8 mouse cellular contexts compared by ENCODE assay signal in genomic region chr11:11808035-11808819, GRCm38 (mm10). TPM values are rescaled to one million over a fixed set of nuclear protein-coding genes. Genes with fewer than 3 reads are reported as not detected.
DNase-seq lines count a peak whose midpoint lies in the region; ATAC-seq and TF ChIP-seq lines count a peak whose summit lies in the region.

No protein-coding gene starts in this region.

- intact Hi-C loops in left cerebral cortex, postnatal 10 days (cut with DNase I), result no loop called here

- no peak for TF ChIP-seq POLR2A in liver, adult 2 months (IDR thresholded peaks at IDR 0.05; ENCODE audit: extremely low read depth, insufficient read depth, low read length)

- no peaks in the 10 kb centered on the region for H3K36me3 ChIP-seq in liver, adult 2 months (ENCODE audit: control insufficient read depth, insufficient read depth, low read length)
- H3K36me3 ChIP-seq in embryonic facial prominence, embryonic 10.5 days (replicated peaks), result peaks cover 31% of the 10 kb centered on the region
- H3K36me3 ChIP-seq in hindbrain, postnatal 0 days (ENCODE audit: insufficient read depth, low read length), result no peaks in the 10 kb centered on the region
- H3K36me3 ChIP-seq in neural tube, embryonic 13.5 days, result 0 out of 2 replicates have a peak, but pooled peaks cover 3% of the 10 kb centered on the region

- H3K4me1 ChIP-seq in liver, adult 2 months (ENCODE audit: control insufficient read depth, insufficient read depth, low read length), result peaks cover 2% of the 10 kb centered on the region; the same call in 1 of the 2 replicates
- H3K4me1 ChIP-seq in embryonic facial prominence, embryonic 10.5 days, result peaks cover 43% of the 10 kb centered on the region
- H3K4me1 ChIP-seq in hindbrain, postnatal 0 days (ENCODE audit: insufficient read depth, low read length), result no peaks in the 10 kb centered on the region
- peaks cover 17% of the 10 kb centered on the region for H3K4me1 ChIP-seq in neural tube, embryonic 13.5 days (replicated peaks)

- H3K4me2 ChIP-seq in hindbrain, postnatal 0 days (ENCODE audit: low read depth, low read length), result peak overlapping the region; percentile 78
- H3K4me2 ChIP-seq in neural tube, embryonic 13.5 days, result peak overlapping the region; percentile 70

- no peak overlapping the region for H3K27ac ChIP-seq in liver, adult 2 months (replicated peaks; ENCODE audit: insufficient read depth, low read depth, low read length)
- peak overlapping the region; percentile 99 for H3K27ac ChIP-seq in embryonic facial prominence, embryonic 10.5 days (replicated peaks)
- peak overlapping the region; percentile 90; the same call in 1 of the 2 replicates for H3K27ac ChIP-seq in hindbrain, postnatal 0 days
- H3K27ac ChIP-seq in neural tube, embryonic 13.5 days (replicated peaks), result peak overlapping the region; percentile 94; the same call in 1 of the 2 replicates

- peak overlapping the region; percentile 74 for H3K4me3 ChIP-seq in liver, adult 2 months (ENCODE audit: insufficient read depth, low read depth, low read length)
- peak overlapping the region; percentile 71 for H3K4me3 ChIP-seq in embryonic facial prominence, embryonic 10.5 days
- H3K4me3 ChIP-seq in hindbrain, postnatal 0 days (ENCODE audit: low read length), result peak overlapping the region; percentile 50
- peak overlapping the region; percentile 55 for H3K4me3 ChIP-seq in neural tube, embryonic 13.5 days

- WGBS in liver, adult 2 months, result 5% methylated on average over 25 of the region's 25 CpGs
- 14% methylated on average over 25 of the region's 25 CpGs for WGBS in embryonic facial prominence, embryonic 10.5 days
- WGBS in hindbrain, postnatal 0 days, result 9% methylated on average over 25 of the region's 25 CpGs
- WGBS in neural tube, embryonic 13.5 days, result 13% methylated on average over 25 of the region's 25 CpGs

- no peaks in the 10 kb centered on the region for H3K79me2 ChIP-seq in liver, adult 2 months (ENCODE audit: control insufficient read depth, insufficient read depth, low read length)

- no peaks in the 10 kb centered on the region for H3K9me3 ChIP-seq in embryonic facial prominence, embryonic 10.5 days
- H3K9me3 ChIP-seq in hindbrain, postnatal 0 days (ENCODE audit: low read length), result no peaks in the 10 kb centered on the region
- no peaks in the 10 kb centered on the region for H3K9me3 ChIP-seq in neural tube, embryonic 13.5 days

- peak overlapping the region; percentile 80 for H3K9ac ChIP-seq in liver, adult 2 months (ENCODE audit: low read depth, low read length)
- H3K9ac ChIP-seq in hindbrain, postnatal 0 days (replicated peaks; ENCODE audit: low read length), result peak overlapping the region; percentile 74; the same call in 1 of the 2 replicates
- H3K9ac ChIP-seq in neural tube, embryonic 13.5 days, result peak overlapping the region; percentile 82

- no peak for TF ChIP-seq CTCF in liver, adult 2 months (IDR thresholded peaks at IDR 0.05; ENCODE audit: low read depth, low read length)
- no peak for TF ChIP-seq CTCF in hindbrain, postnatal 0 days (IDR thresholded peaks at IDR 0.05; ENCODE audit: low read depth)

- no peaks in the 10 kb centered on the region for H3K27me3 ChIP-seq in liver, adult 2 months (ENCODE audit: control insufficient read depth, insufficient read depth, low read length)
- H3K27me3 ChIP-seq in embryonic facial prominence, embryonic 10.5 days (replicated peaks; ENCODE audit: low read depth, poor library complexity, severe bottlenecking), result no peaks in the 10 kb centered on the region
- H3K27me3 ChIP-seq in hindbrain, postnatal 0 days (ENCODE audit: insufficient read depth, low read length), result no peaks in the 10 kb centered on the region
- no peaks in the 10 kb centered on the region for H3K27me3 ChIP-seq in neural tube, embryonic 13.5 days

- no peak for ATAC-seq in hindbrain, postnatal 0 days
- ATAC-seq in neural tube, embryonic 13.5 days (ENCODE audit: low read depth), result no peak

- DNase-seq in liver, adult 2 months (ENCODE audit: extremely low read depth, low read depth, low spot score), result no peak
- DNase-seq in liver, result no peak
- no peak for DNase-seq in embryonic facial prominence, embryonic 10.5 days (ENCODE audit: low spot score)
- no peak for DNase-seq in hindbrain, postnatal 0 days (ENCODE audit: low spot score)
- no peak for DNase-seq in left cerebral cortex, postnatal 10 days (ENCODE audit: extremely low spot score in 1 of 2, low spot score in 2 of 2)
- no peak for DNase-seq in kidney, postnatal 10 days
- no peak for DNase-seq in frontal cortex, postnatal 14 days (ENCODE audit: low spot score in 2 of 2)

RNA-seq across cellular contexts. Expression of gene Fignl1, which starts 0.5 kb away (rescaled TPM):
- total RNA-seq in liver, adult 2 months (2014; rRNA removed), result 0.46 and 1.3 TPM in 2 replicates
- 0.09 and 0.10 TPM in 2 replicates for polyA plus RNA-seq in liver, adult 2 months (2012; rRNA removed)
- polyA plus RNA-seq in embryonic facial prominence, embryonic 10.5 days (2016; fragmentation: Nextera tagmentation; extraction: Ambion mirVana), result 105 and 112 TPM in 2 replicates
- total RNA-seq in hindbrain, postnatal 0 days (2014; rRNA removed), result 10.7 and 11.3 TPM in 2 replicates
- 7.0 and 8.8 TPM in 2 replicates for polyA plus RNA-seq in hindbrain, postnatal 0 days (2015; fragmentation: Nextera tagmentation; extraction: Ambion mirVana)
- polyA plus RNA-seq in neural tube, embryonic 13.5 days (2015; fragmentation: Nextera tagmentation; extraction: Ambion mirVana), result 13.5 and 15.5 TPM in 2 replicates
- 1 to 10 TPM; 1.8 to 1.9 TPM for total RNA-seq in left cerebral cortex, postnatal 10 days (2021)
